Mouse (Mus musculus) embryo, embryonic 9.5 days (tissue): ENCODE measurements around the gene Spata46.

Experiments
- DNase-seq: peaks from one replicate; pipeline ENCODE4 v3.0.0-alpha.2; 2017; ENCODE audit errors: extremely low spot score

Gene Spata46

DNA sequence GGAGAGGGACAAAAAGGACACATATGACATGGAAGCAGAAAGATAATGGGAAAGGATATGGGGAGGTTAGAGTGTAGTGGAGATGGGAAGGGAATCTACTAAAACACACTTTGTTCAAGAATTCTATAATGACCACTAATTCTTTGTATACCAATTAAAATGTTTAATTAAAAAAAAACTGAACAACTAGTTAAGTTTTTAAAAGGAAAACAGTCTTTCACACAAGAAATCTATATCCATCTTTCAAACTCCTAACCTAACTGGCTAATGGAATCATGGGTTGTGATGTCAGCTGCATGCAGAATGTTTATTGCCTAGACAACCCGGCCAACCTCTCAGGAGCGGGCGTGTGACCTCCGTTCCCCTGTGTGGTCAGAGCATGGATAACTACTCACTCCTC is at the start of gene Spata46:
TSS of gene Spata46 (plus strand) at position 301 of the 400 bp plus-strand sequence.
- no peak for DNase-seq

DNA sequence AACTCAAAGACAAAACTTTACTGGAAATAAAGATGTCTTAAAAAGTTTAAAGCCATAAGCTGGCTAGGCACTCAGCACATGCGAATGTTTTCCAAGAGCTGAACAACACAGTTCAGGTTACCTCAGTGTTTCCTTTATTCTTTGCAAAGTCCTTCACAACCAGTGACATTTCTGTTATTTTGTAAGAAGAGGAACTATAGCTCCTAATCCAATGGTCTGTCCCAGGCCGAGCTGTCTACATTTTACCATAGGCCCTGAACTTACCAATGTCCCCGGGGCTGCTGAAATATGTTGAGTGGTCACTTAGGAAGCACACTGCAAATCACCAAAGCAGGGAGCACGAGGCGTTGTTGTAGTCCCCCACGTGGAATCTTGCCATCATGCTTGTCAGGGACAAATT is 38.3 kb upstream of the Spata46 start:
- no peak for DNase-seq

DNA sequence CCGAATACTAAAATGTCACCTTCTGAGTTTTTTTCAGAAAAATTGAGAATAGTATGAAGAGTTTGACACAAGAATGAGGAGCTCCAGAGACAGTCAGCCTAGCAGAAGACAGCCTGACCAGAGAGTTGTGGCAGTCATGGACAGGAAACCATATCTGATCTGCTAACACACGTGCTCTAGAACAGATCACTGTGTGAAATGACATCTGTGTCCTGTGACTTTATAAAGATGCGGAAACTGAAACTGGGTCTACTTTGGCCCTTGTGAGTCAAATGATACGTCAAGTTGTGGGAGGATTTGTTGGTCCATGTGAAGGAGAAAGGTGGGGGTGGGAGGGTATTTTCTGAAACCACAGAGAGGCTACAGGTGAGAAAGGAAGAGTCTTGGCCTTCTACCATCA is 37.9 kb upstream of the Spata46 start:
- no peak for DNase-seq

DNA sequence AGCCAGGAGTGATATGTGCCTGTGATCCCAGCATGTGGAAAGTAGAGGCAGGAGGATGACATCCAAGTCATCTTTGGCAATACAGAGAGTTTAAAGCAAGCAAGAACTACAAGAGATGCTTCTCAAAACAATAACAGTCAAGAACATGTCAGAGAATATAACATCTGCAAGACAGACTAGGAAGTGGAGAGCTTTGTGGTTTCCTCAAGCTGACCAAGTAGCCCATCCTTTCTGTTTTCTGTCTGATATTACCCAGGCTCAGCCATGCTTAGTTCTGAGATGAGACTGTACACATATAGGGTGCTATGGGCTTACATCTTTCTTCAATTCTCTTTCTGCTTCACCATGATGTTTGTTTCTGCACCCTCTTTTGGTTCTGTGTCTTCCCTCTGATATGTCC is 35.4 kb upstream of the Spata46 start:
- DNase-seq, result no peak

DNA sequence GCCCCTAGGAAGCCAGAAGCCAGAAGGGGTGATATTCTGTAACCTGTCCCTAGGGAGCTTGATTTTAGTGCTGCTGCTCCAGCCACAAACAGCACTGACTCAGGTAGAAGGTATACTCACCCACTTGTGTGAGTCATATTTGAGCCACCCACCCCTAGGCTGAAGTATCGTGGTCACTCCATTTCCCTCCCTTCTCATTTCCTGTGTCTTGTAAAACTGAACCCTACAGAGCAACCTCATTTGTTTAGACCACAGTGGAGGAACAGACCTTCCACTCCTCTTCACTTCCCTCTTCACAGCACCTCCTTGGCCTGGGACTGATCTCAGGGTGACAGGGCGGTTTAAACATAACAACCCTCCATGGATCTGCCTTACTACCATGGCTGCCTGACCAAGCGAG is 31.6 kb upstream of the Spata46 start, which contains the start of gene Sh2d1b1:
TSS of gene Sh2d1b1 (plus strand) at position 305 of the 400 bp plus-strand sequence.
- no peak for DNase-seq

DNA sequence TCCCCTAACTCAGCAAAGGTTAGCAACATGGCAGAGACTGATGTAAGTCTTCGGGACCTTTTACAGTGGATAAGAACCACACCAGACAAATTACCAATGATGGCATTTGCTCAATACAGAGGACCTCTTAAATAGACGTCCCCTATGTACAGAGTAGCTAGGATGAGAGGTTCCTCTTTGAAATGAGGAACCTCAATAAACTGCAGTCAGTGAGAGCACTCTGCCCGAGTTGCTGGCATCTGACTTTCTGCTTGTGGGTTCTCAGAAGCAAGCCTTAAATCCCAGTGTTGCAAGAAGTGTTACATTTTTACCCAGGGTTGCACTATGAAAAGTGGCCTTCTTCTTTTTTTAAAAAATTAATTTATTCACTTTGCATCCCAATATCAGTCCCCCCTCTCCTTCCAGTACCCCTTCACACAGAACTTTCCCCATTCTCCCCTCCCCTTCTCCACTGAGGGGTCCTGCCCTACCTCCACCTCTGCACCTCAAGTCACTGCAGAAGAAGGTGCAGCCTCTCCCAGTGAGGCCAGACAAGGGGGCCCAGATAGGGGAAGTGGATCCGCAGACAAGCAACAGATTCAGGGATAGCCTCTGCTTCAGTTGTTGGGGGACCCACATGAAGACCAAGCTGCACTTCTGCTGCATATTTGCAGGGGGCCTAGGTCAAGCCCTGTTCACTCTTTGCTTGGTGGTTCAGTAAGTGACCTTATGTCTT is 26.0 kb upstream of the Spata46 start:
- DNase-seq, result no peak

DNA sequence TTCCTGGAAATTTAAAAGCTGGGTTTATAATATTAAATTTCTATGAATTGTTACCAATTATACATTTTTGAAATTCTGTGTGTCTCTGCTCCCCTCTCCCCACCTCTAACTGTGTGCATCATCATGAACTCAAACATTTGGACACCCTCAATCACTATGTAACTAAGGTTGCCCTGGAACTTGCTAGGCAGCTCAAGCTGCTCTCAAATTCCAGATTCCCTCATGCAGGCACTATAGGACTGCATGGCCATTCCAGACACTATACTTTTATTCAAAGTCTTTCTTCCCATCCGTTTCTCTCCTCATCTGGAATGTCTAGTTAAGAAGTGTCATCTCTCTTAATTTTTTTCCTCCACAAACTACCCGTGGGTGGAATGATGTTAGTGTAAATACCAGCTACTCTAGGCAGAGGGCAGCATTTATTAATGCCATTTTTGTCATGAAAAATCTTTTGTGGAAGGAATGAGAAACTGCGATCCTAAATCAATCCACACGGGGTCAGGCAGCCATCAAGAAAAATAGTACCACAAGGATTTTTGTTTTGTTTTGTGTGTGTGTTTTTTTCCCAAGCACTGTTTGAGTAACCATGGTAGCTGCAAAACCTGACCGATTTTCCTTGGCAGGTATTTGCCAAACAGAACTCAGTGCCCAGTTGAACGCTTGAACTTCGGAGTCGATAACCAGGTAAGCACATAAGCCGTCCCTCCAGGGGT is 16.2 kb upstream of the Spata46 start:
- peak; percentile 59 for DNase-seq

DNA sequence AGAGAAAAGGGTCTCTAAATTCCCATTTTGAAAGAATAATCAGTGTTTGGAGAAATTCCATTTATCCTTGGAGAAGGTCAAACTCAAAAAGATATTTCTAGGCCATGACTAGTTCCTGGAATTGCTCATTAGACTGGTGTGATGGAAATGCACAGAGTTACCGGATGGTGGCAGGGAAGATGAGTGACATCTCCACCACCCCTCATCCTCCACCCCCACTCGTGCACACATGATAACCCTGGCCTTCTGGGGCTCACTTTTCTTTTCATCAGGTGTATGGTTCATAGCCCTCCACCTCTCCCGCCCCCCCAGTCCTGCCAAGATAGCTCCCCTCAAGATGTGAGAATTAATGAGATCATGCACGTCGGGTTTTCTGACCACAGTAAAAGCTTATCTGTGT is 15.3 kb upstream of the Spata46 start:
- no peak for DNase-seq

DNA sequence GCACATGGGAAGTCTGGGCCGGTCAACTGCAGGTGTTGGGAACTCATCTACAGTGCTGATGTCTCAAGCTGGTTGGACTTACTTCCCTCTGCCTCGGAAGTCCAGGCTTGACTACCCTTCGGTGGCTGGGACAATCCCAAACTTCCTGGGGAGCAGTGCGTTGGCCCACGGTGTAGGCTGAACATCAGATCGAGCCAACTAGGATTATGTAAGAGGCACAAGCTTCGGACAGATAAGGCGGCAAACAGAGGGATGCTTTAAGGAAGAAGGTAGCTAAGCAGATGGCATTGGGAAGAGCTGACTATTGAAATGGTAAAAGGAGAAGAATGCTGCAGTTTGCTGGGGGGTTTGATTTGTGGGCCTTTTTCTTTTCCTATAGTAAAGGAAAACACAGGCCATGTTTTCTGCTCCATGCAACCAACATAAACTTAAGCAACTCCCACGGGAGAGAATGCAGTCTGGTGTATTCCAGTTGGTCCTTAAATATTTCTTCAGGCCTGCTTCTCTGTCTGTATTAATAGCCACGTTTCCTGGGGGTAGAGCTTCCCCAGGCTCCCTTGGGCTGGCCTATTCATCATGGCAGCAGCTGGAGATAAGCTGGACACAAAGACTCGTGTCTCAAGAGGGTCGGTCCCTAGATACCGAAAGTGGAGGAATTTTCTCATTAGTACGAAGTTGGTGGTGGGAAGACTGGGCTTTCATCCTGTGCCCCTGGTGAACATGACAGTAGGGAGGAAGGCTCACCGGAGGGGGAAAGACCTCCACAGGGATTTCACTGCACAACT is 13.6 kb upstream of the Spata46 start:
- no peak for DNase-seq

DNA sequence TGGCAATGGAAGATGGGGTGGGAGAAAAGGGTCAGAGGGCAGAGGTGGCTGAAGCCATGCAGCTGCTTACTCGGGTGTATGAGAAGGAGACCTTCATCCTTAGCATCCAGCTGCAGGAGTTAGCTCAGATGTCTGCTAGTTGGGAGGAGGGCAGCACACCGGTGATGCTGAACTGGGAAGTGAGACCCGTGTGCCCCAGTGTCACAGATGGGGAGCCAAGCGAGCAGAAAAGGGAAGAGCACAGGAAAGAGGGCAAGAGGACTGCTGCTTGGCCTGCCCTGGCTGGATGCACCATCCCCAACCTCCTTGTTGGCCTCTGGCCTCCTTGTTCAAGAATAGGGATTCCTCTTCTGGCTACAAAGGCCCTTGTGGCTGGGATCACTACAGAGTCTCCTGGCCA is 9.1 kb upstream of the Spata46 start:
- DNase-seq, result no peak

DNA sequence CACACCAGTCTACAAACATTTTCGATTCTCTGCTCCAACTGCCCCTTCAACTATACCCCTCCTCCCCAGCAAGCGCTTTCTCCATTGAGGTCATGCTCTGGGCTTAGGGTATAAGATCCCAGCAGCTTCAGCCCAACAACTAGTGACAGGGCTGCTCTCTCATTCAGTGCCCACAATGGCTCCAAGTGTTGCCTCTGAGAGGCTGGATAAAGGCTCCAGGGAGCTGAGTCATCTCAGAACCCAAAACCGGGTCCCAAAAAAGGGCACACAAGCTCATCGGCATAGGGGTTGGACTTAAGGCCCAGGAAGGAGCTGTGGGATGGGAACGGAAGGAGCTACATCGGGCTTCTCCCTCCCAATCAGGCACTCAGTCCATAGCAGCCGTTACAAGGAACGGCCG is 6.9 kb upstream of the Spata46 start:
- no peak for DNase-seq

DNA sequence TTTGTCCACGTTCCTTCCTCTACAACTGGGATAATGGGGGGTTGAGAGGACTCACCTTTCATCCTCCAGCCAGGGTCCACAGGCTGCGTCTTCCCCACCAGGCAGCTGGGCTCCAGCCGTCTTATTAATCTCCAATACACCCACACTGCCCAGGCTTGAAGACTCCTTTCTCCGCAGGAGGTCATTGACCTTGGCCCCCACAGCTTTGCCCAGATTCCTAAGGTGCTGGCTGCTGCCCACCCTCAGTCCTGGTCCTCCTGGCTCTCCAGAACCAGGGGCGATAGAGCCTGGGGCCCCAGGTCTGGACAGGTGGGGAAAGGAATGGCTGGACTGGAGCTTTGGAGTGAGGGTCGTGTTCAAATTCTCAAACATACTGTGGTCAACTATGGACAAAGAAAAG is 6.1 kb upstream of the Spata46 start:
- DNase-seq, result no peak

DNA sequence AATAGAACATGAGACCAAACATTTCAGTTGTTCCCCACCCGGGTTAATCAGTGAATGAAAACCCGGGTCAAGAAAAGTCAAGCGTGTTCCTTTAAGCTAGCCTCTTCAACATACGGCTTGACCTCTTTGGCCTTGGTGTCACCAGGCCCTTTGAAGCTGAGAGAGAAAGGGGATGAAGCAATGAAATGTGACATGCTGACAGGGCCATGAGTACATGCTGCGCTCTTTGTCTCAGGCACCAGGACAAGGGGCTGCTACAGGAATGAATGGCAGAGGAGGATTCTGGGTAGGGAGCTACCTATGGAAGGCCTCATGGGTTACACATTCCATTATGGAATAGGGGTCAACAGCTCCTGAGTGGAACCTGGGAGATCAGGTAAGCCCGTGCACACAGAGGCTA is 5.5 kb upstream of the Spata46 start:
- DNase-seq, result peak; percentile 37

DNA sequence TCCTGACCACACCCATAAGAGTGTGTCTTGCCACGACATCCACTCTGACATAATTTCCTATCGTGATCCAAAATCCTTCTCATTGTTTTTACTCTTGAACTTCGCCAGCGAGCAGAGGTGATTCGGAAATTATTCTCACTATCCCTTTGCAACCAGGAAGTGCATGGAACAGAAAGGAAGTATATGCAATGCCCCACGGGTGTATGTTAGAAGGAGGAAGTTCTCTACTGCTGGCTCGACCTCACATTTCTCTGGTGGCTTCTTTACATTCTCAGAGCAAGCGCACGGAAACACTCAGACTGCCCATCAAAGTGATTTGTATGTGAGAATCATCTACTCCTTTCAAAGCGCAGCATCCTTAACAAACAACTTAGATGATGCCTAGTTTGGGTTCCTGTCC is 3.6 kb upstream of the Spata46 start:
- DNase-seq, result no peak

DNA sequence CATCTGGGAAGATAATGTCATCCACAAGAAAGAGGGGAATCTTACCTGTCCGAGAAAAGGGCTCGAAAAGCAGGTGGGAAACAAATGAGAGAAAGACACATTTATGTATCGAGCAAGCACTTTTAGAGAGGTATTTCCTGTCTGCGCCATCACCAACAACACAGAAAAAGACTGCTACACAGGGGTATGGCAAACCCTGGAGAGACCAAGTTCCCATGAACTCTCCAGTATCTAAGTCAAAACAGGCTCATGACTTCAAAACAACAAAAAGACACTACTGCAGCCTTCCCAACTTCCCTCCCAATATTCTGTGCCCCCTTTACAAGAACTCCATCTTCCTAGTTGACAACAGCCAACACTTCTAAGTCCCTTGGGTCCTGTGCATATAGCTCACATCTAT is 2.4 kb upstream of the Spata46 start, which contains the start of gene Gm7694:
TSS of gene Gm7694 (minus strand) at position 101 of the 400 bp plus-strand sequence.
- no peak for DNase-seq

DNA sequence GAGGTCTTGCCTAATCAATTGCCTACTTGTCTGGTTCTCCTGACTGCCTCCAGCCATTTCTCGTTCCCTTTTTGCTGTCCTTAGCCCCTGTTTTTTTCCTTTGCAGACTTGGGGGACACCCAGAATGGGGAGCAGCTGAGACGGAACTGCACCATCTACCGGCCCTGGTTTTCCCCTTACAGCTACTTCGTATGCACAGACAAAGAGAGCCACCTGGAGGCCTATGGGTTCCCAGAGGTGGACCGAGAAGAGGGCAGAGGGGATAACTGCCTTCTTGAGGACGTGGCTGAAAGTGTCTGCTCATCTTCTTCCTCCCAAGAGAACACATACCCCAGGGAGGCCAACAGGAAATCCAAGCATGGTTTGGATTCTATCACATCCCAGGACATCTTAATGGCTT is 2.8 kb downstream of the Spata46 start:
- no peak for DNase-seq

DNA sequence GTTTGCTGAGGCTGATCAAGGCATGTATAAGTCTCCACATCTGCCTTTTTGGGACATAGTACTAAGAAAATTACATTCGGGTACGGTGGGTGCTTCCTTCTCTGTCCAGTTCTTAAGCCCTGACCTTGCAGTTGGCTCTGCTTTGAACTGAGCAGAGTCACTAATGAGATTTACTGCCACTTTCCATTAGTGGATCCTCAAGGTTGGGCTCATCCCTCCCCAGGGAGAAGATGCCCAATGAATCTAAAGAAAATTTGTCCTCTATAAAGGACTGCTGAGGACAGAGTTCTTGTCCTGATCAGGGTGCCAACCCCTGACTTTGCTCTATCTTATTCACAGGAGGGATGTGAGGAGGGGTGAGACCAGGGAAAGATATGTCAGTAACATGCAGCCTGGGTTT is 13.4 kb downstream of the Spata46 start:
- no peak for DNase-seq

DNA sequence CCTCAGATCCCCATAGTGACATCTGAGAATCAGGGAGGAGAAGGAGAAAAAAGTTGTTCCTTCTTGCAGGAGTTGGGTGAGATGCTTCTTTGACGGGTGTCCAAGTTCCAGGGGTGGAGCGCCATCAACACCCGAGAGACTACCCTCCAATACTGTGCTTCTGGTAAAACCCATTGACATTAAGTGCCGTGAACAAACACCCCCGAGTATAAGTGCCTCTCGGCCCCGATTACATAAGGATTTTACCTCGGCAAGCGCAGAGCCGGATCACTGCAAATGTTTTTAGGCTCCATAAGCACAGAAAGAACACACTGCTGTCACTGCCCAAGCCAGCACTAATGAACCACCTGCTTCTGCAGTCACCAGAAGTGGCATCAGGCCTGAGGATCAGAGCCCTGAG is 14.4 kb downstream of the Spata46 start:
- DNase-seq, result no peak

DNA sequence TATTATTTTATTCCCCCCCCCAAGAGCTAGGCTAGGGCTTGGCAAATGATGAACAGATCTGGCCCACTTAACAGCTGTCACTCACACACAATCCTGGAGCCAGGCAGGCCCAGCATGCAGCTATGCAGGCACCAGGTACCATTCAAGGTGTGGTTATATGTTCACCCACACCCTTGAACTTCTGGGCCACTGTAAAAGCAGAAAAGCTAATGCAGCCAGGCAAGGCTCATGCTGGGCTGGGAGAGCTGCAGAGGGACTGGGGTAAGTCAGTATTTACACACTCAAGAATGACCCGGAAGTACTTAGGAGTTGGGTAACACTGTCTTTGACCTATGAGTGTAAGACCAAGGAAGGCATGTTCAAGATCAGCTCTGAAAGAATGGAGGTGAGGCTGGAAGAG is 15.7 kb downstream of the Spata46 start:
- DNase-seq, result no peak

DNA sequence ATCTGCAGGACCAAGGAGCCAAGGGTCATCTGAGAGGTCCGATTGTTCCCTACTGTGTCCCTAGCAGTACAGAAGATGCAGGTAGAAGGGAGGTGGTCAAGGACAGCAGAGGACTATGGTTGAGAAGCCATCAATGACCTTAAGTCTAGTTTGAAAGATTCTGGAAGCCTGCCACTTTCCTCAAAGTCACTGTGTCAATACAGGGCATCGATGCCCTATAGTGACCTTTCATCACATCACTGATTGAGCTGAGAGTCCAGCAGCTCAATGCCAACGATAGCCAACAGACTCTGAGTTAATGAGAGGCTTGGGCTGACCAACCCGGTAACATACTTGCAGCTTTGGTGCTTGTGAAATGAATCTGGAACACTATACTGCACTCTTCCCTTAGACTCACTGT is 16.7 kb downstream of the Spata46 start:
- no peak for DNase-seq

DNA sequence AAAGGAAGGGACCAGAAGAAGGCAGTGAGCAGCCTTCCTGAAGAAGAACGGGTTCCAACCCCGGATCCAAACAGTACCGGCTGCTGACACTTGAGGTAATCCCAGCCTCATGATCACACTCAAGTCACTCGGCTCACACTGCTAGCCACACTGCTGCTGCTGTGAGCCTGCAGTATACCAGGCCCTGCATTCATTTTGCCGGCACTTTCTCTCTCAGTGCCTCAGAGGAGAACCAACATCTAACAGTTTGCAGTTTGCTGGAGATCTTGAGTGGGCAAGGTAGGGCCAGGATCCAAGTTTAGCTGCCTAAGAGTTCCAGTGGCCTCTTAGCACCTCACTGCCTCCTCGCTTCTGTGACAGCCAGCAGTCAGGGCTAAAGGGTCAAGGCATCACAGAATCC is 23.3 kb downstream of the Spata46 start:
- DNase-seq, result no peak

DNA sequence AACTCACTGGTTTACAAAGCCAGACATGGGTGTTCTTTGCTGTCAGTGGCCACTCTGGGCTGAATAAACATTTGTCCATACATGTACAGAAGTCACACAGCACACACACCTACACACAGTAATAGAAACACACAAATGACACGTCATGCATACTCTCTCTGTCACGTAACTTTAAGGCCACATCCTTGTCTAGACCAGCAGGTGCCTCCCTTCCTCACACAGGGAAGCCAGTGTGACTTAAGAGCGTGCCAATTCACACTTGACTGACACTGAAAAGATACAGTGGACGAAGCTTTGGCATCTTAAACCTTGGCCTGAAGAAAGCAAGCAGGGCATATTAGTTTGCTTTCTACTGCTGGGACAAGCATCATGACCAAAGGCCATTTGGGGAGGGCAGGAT is 24.2 kb downstream of the Spata46 start:
- DNase-seq, result no peak

DNA sequence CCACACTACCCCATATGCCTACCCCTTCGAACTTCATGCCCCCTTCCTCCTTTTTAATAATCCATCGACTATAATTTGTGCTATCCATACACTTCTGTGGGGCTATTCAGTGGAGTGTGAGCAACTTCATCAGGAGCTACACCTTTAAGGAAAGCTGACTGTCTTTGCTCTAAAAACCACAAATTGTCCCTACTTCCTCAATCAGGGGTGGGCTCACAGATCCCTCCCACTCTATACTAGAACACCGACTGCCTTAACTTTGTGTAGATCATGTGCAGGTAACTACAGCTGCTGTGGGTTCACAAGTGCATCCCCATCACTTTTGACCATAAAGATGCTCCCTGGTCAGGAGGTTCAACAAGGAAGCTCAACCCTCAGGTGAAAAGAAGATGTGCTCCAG is 31.3 kb downstream of the Spata46 start:
- DNase-seq, result no peak
